Mouse (Mus musculus): ENCODE measurements around the gene Cck.
"Not testable (repeated sequence)": the region's sequence is repeated elsewhere in the genome, so short reads cannot be mapped to it uniquely, and the experiment has no call there.

Cck gene

GRCm38 (mm10) chr9:121460527-121460926 lies 35.0 kb downstream of the Cck start:
- DNase-seq (ENCODE audit: low read depth, low spot score) = no peak

- no peak for DNase-seq (ENCODE audit: low read depth, low spot score)
These were observed 35.5 kb downstream of the Cck start for GRCm38 (mm10) chr9:121459950-121460349.

GRCm38 (mm10) chr9:121458466-121458865 lies 37.0 kb downstream of the Cck start:
- no peak for DNase-seq (ENCODE audit: low read depth, low spot score)

- DNase-seq (ENCODE audit: low read depth, low spot score) = no peak
These were observed 38.6 kb downstream of the Cck start for GRCm38 (mm10) chr9:121456739-121457515.

GRCm38 (mm10) chr9:121454891-121455290 lies 40.6 kb downstream of the Cck start:
- no peak for DNase-seq (ENCODE audit: low read depth, low spot score)

GRCm38 (mm10) chr9:121452342-121452942 lies 43.1 kb downstream of the Cck start:
- DNase-seq (ENCODE audit: low read depth, low spot score) = not testable (repeated sequence)

- DNase-seq (ENCODE audit: low read depth, low spot score) = peak; percentile 39
These were observed 49.1 kb downstream of the Cck start for GRCm38 (mm10) chr9:121446431-121446831.

- DNase-seq (ENCODE audit: low read depth, low spot score) = no peak
These were observed 50.1 kb downstream of the Cck start for GRCm38 (mm10) chr9:121445364-121445763.

GRCm38 (mm10) chr9:121444367-121444707 lies 51.2 kb downstream of the Cck start:
- no peak for DNase-seq (ENCODE audit: low read depth, low spot score)

- no peak for DNase-seq (ENCODE audit: low read depth, low spot score)
These were observed 51.7 kb downstream of the Cck start for GRCm38 (mm10) chr9:121443696-121444366.

- no peak for DNase-seq (ENCODE audit: low read depth, low spot score)
These were observed 53.3 kb downstream of the Cck start for GRCm38 (mm10) chr9:121442145-121442544.
